Mouse (Mus musculus) embryo, embryonic 10 days (tissue): ENCODE measurements around the gene Gm49325.

ENCODE experiments used
- DNase-seq: peaks from one replicate; pipeline ENCODE4 v3.0.0-alpha.2; 2015; ENCODE audit warnings: low spot score

The Gm49325 gene

GRCm38 (mm10) chr10:77605908-77606826, at the start of gene Gm49325, which contains the start of gene Sumo3:
Gm49325 (plus strand) TSS chr10:77606197.
Sumo3 (plus strand) TSS chr10:77606097.
- peak; percentile 84 for DNase-seq

GRCm38 (mm10) chr10:77556631-77557030, 49.4 kb upstream of the Gm49325 start:
- DNase-seq, result no peak

- DNase-seq, result no peak
These were observed 48.4 kb upstream of the Gm49325 start for GRCm38 (mm10) chr10:77557641-77558040.

GRCm38 (mm10) chr10:77560090-77560489, 45.9 kb upstream of the Gm49325 start:
- DNase-seq, result no peak

- DNase-seq, result no peak
These were observed 45.2 kb upstream of the Gm49325 start for GRCm38 (mm10) chr10:77560830-77561229.

- DNase-seq, result no peak
These were observed 44.5 kb upstream of the Gm49325 start for GRCm38 (mm10) chr10:77561508-77561907.

GRCm38 (mm10) chr10:77565005-77565404, 41.0 kb upstream of the Gm49325 start:
- no peak for DNase-seq

- peak; percentile 86 for DNase-seq
These were observed 39.3 kb upstream of the Gm49325 start for GRCm38 (mm10) chr10:77566651-77567050.

GRCm38 (mm10) chr10:77569481-77569880, 36.5 kb upstream of the Gm49325 start:
- DNase-seq, result peak; percentile 11

- peak; percentile 9 for DNase-seq
These were observed 35.9 kb upstream of the Gm49325 start for GRCm38 (mm10) chr10:77569973-77570658.

- peak; percentile 29 for DNase-seq
These were observed 33.8 kb upstream of the Gm49325 start for GRCm38 (mm10) chr10:77572225-77572624.

- DNase-seq, result no peak
These were observed 32.8 kb upstream of the Gm49325 start for GRCm38 (mm10) chr10:77573162-77573561.

- DNase-seq, result no peak
These were observed 25.7 kb upstream of the Gm49325 start for GRCm38 (mm10) chr10:77580027-77580920.

- no peak for DNase-seq
These were observed 25.0 kb upstream of the Gm49325 start for GRCm38 (mm10) chr10:77581023-77581407.

- peak; percentile 99 for DNase-seq
These were observed 24.4 kb upstream of the Gm49325 start, which contains the start of gene Pttg1ip for GRCm38 (mm10) chr10:77581408-77582284. Pttg1ip (plus strand) TSS chr10:77581720.

- no peak for DNase-seq
These were observed 23.7 kb upstream of the Gm49325 start for GRCm38 (mm10) chr10:77582285-77582618.

- no peak for DNase-seq
These were observed 22.1 kb upstream of the Gm49325 start for GRCm38 (mm10) chr10:77583795-77584422.

GRCm38 (mm10) chr10:77586637-77587036, 19.4 kb upstream of the Gm49325 start:
- no peak for DNase-seq

- no peak for DNase-seq
These were observed 18.8 kb upstream of the Gm49325 start for GRCm38 (mm10) chr10:77587091-77587775.

- DNase-seq, result no peak
These were observed 18.0 kb upstream of the Gm49325 start for GRCm38 (mm10) chr10:77588036-77588435.
